Mouse (Mus musculus) intestine, embryonic 16.5 days (tissue): ENCODE measurements around the gene Tbkbp1. TPM values are rescaled to one million over a fixed set of nuclear protein-coding genes. Genes with fewer than 3 reads are reported as not detected.

ENCODE experiments used
- ATAC-seq: fragments of 200-750 bp; cut with Nextera tagmentation; 2 replicates; pipeline ENCODE4 v1.8.0; 2017; ENCODE audit warnings: moderate TSS enrichment, moderate library complexity
- H3K27ac ChIP-seq: fragments of 300-500 bp; sonication (generic); 2 replicates; pipeline ENCODE4 v1.5.1; 2014; ENCODE audit warnings: mild to moderate bottlenecking, low read length
- H3K27me3 ChIP-seq: fragments of 300-500 bp; sonication (generic); replicated peaks from 2 replicates; pipeline ENCODE4 v1.6.1; 2014; ENCODE audit warnings: low read length, control low read depth, mixed read lengths; ENCODE audit not compliant: control insufficient read depth, insufficient read depth
- H3K36me3 ChIP-seq: fragments of 300-500 bp; sonication (generic); 2 replicates; pipeline ENCODE4 v1.6.1; 2014; ENCODE audit warnings: low read length, control low read depth; ENCODE audit not compliant: control insufficient read depth, insufficient read depth
- H3K4me1 ChIP-seq: fragments of 300-500 bp; sonication (generic); 2 replicates; pipeline ENCODE4 v1.6.1; 2014; ENCODE audit warnings: low read length, control low read depth, mixed read lengths; ENCODE audit not compliant: control insufficient read depth, insufficient read depth
- H3K4me2 ChIP-seq: fragments of 300-500 bp; sonication (generic); 2 replicates; pipeline ENCODE4 v1.6.1; 2014; ENCODE audit warnings: low read depth, low read length, control low read depth
- H3K4me3 ChIP-seq: fragments of 300-500 bp; sonication (generic); 2 replicates; pipeline ENCODE4 v1.5.1; 2014; ENCODE audit warnings: mild to moderate bottlenecking, low read length
- H3K9ac ChIP-seq: fragments of 300-500 bp; sonication (generic); 2 replicates; pipeline ENCODE4 v1.6.1; 2014; ENCODE audit warnings: low read depth, low read length
- H3K9me3 ChIP-seq: fragments of 300-500 bp; sonication (generic); 2 replicates; pipeline ENCODE4 v1.6.1; 2016; ENCODE audit warnings: low read length, control low read depth; ENCODE audit not compliant: control insufficient read depth
- WGBS: fragments of 180-500 bp; shearing (Covaris S2); extraction: QIAGEN DNeasy Blood & Tissue Kit; methylation state at CpG from one replicate; pipeline ENCODE4 v1.1.7; 2014; 5-methylcytosine and 5-hydroxymethylcytosine counted together
- polyA plus RNA-seq: library from polyadenylated mRNA; unstranded; fragments of >200 nt; fragmentation: Nextera tagmentation; extraction: Ambion mirVana; gene quantifications from 2 replicates; pipeline ENCODE4 v1.2.1, GENCODE M21; 2015

The Tbkbp1 gene
- polyA plus RNA-seq, 1 experiment from 2014 or later: 2.0 TPM

DNA sequence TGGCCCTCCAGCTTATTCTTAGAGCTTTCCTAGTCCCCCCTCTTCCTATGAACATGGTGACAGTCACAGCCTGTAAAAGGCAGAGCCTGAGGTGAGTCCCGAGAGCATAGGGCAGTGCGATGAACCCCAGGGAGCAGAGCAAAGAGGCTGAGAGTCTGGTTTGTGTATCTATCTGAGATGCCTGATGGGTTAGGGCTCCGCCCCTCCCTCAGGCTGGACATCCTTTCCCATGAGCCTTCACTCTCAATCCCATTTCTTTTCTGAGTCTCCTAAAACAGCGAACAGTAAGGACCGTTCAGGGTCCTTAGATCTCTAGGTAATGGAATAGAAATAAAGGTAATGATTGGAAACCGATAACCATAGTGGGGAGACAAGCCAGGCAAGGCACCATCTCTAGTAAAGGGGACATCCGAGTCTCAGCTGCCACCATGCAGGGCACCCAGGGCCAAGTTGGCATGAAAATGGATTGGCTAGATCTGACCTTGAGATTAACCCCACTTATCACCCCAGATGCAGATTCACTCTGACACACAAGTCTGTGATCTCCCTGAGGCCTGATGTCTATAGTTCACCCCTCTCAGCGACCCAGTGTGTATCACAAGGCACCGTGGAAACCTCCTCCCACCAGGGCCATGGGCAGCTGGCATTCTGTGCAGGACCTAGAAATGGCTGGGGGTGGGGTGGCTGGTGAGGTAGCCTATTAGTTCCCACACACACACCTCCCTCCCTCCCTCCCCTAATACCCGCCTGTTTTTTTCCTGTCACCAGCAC, 26.8 kb downstream of the Tbkbp1 start:
- Histone ChIP-seq H3K4me2 (no peak overlapping the region), H3K9me3 (no peaks in the 10 kb centered on the region), H3K27ac (no peak overlapping the region), H3K9ac (no peak overlapping the region), H3K36me3 (no peaks in the 10 kb centered on the region), H3K4me3 (no peak overlapping the region), H3K4me1 (peaks cover 8% of the 10 kb centered on the region), H3K27me3 (no peaks in the 10 kb centered on the region)
- WGBS: 53% methylated on average over 10 of the region's 10 CpGs
- ATAC-seq: no peak

DNA sequence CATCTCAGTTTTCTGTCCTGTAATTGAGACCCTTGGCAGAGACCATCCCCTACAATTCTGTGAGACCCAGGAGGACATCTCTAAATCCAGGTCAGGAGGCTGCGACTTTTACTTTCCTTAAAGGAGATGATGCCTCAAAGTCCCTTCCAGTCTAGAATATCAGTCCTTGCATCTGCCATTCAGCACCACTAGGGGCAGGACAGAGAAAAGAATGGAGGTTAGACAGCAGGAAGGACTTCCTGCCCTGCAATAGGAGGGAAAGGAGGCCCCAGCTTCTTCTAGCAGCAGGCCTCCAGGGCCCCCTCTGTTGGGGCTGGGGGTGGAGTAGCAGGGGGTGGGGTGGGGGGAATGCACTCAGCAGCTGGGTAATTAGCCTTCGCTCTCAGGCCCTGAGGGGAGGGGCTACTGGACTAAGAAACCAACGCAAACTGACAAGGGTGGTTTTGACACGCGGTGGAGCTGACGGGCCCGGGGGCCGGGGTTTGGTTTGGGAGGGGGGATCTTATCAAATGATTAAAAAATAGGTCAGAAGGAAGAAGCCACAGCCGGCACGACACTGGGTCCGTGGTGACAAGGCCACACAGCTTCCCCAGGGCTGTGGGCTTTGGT, 27.9 kb downstream of the Tbkbp1 start:
- H3K4me2 ChIP-seq: no peak overlapping the region
- no peaks in the 10 kb centered on the region for H3K36me3 ChIP-seq
- no peaks in the 10 kb centered on the region for H3K9me3 ChIP-seq
- H3K27ac ChIP-seq: no peak overlapping the region
- no peak overlapping the region for H3K4me3 ChIP-seq
- H3K9ac ChIP-seq: no peak overlapping the region; the same call in 1 of the 2 replicates
- no peak for ATAC-seq
- H3K4me1 ChIP-seq: peaks cover 8% of the 10 kb centered on the region
- peaks cover 5% of the 10 kb centered on the region; the same call in 1 of the 2 replicates for H3K27me3 ChIP-seq
- 24% methylated on average over 11 of the region's 11 CpGs for WGBS

- H3K4me1 ChIP-seq: peaks cover 7% of the 10 kb centered on the region; the same call in 1 of the 2 replicates
- no peaks in the 10 kb centered on the region for H3K9me3 ChIP-seq
- H3K27me3 ChIP-seq: peaks cover 25% of the 10 kb centered on the region
- no peaks in the 10 kb centered on the region for H3K36me3 ChIP-seq
- H3K9ac ChIP-seq: no peak overlapping the region
- no peak overlapping the region for H3K4me3 ChIP-seq
- 67% methylated on average over 3 of the region's 3 CpGs for WGBS
- no peak overlapping the region for H3K4me2 ChIP-seq
- H3K27ac ChIP-seq: no peak overlapping the region
- no peak for ATAC-seq
Observed at GRCm38 (mm10) chr11:97120641-97121040, 30.7 kb downstream of the Tbkbp1 start.

DNA sequence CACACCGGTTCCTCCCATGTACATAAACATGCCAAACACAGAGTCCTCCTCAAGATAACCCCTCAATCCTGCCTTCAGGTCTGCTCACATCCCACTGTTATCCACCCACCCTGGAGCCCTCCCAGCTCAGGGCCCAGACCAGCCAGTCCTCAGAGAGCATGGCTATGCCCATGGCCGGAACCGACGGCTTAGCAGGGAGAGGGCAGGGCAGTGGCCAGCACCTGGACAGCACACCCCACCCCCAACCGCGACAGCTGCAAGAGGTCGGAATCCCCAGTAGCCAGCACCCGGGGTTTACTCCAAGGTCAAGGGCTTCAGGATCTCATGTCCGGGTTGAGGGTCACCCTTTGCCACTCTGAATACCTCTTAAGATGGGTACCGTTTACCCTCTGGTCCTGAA, 31.1 kb downstream of the Tbkbp1 start:
- H3K27me3 ChIP-seq: peaks cover 29% of the 10 kb centered on the region
- peaks cover 9% of the 10 kb centered on the region; the same call in 1 of the 2 replicates for H3K4me1 ChIP-seq
- H3K4me3 ChIP-seq: no peak overlapping the region
- no peak for ATAC-seq
- WGBS: 48% methylated on average over 10 of the region's 10 CpGs
- H3K9me3 ChIP-seq: no peaks in the 10 kb centered on the region
- H3K27ac ChIP-seq: no peak overlapping the region
- no peaks in the 10 kb centered on the region for H3K36me3 ChIP-seq
- H3K4me2 ChIP-seq: no peak overlapping the region
- H3K9ac ChIP-seq: no peak overlapping the region

DNA sequence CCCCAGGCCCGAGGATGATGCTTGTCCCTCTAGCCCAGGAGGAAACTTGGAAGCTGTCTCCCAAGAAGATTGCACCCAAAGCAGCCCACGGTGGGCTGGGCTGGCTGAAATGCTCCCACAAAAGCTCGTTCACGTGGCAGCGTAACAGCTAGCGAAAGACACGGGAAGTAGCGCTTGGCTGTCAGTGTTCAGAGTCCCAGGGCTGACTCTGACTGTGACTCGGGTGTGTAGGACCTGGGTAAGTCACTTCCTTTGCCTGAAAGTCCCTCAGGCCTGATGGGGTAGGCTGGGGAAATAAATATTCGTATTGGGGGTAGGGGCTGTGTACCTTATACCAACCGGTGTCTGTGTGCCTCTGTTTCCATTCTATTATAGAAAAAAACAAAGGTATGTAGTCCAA, 35.5 kb downstream of the Tbkbp1 start:
- peaks cover 56% of the 10 kb centered on the region for H3K27me3 ChIP-seq
- 5% methylated on average over 11 of the region's 11 CpGs for WGBS
- H3K4me3 ChIP-seq: peak overlapping the region; percentile 46
- H3K9ac ChIP-seq: no peak overlapping the region
- H3K9me3 ChIP-seq: no peaks in the 10 kb centered on the region
- H3K27ac ChIP-seq: no peak overlapping the region
- peak overlapping the region; percentile 69 for H3K4me2 ChIP-seq
- no peaks in the 10 kb centered on the region for H3K36me3 ChIP-seq
- ATAC-seq: no peak
- H3K4me1 ChIP-seq: peaks cover 13% of the 10 kb centered on the region

DNA sequence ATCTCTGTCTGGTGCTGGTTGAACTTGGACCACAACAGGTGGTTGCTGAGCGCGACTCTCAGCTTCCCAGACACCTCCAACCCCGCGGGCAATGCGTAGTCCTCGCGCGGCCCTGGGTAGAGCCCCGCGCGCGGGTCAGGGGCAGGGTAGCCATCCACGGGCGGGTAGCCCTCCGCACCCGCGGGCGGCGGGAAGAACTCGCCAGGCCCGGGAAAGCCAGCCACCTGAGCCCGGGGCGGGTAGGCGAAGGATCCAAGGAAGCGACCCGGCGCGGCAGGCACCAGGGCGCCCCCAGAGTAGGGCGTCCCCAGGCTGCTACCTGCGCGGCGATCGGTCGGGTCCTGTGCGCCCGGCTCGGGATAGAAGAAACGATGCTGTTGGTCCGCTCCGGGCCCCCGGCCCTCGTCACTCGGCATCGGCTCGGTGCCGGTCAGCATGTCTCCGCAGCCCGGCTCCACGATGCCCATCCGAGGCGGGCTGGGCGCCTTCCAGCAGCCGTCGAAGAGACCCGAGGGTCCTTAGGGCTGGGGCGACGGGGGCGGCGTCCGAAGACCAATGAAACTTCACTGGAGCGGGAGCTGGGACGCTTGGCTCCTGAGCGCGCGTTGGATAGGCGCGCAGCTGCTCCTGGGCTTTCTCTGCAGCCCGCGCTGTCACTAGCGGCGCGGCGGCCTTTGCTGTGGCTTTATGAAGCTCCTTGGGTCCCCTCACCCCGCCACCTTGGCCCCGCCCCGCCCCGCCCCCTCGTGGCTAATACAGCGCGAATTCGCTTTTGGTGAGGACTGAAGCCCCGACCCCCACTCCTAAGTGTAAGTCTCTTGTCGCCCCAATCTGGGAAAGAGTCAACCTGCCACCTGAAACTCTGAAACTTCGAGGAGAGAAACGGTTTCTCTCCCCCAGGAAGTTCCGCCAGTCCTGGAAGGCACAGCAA, 36.4 kb downstream of the Tbkbp1 start, which contains the start of gene Tbx21:
Tbx21 (minus strand) TSS at position 661 of the 931 bp plus-strand sequence.
- 0 out of 2 replicates have a peak, but pooled peaks have one; percentile 13 for ATAC-seq
- Histone ChIP-seq H3K9ac (peak within 1 kb of the TSS; percentile 29; the same call in 1 of the 2 replicates), H3K36me3 (no peaks in the 10 kb centered on the region), H3K4me2 (peak within 1 kb of the TSS; percentile 69), H3K27ac (no peak within 1 kb of the TSS), H3K4me3 (peak within 1 kb of the TSS; percentile 46), H3K4me1 (peaks cover 13% of the 10 kb centered on the region), H3K9me3 (no peaks in the 10 kb centered on the region), H3K27me3 (peaks cover 56% of the 10 kb centered on the region)
- WGBS: under 1% methylated on average over 87 of the region's 87 CpGs

DNA sequence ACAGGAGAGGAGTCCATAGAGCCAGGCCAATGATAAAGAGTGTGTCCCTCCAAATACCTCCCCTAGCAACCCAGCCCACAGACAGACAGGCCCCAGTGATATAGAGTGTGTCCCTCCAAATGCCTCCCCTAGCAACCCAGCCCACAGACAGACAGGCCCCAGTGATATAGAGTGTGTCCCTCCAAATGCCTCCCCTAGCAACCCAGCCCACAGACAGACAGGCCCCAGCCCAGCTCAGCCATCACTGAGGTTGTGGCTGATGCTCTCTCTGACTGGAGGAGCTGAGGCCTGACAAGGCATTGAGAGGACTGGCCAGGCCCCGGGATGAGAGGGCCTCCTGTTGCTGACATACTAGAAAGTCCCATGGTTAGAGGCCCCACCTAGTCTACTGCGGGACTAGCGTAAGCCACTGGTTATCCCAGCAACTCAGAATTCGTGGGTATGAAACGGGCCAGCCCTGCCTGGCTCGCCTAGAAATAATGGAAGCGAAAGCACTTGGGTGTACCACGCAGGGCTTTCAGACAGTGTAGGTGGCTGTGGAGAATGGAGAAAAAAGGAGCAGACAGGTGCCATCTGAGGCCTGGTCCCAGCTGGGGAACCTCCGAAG, 38.7 kb downstream of the Tbkbp1 start:
- no peak for ATAC-seq
- Histone ChIP-seq H3K27me3 (peaks cover 48% of the 10 kb centered on the region), H3K9me3 (no peaks in the 10 kb centered on the region)

DNA sequence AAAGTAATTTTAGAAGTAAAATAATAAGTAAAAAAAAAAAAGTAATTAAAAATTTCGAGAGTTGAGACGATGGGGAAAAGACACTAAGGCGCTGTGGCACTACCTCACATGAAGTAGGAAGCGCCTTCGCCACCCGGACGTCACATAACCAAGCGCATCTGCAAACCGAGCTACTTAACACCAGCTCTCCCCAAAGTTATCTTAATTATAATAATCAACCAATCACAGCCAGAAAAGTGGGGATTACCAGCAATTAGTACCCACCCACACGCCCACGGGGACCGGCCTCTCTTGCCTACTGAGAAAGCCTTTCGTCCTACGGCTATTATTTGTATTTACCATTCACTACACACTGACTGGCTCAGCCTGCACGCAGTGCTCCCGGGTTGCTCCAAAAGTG, 42.3 kb downstream of the Tbkbp1 start:
- H3K27ac ChIP-seq: no peak overlapping the region
- H3K9me3 ChIP-seq: no peaks in the 10 kb centered on the region
- 82% methylated on average over 16 of the region's 16 CpGs for WGBS
- H3K36me3 ChIP-seq: no peaks in the 10 kb centered on the region
- H3K27me3 ChIP-seq: peaks cover 16% of the 10 kb centered on the region
- H3K4me3 ChIP-seq: no peak overlapping the region
- ATAC-seq: no peak
- no peak overlapping the region for H3K4me2 ChIP-seq
- H3K9ac ChIP-seq: no peak overlapping the region
- no peaks in the 10 kb centered on the region for H3K4me1 ChIP-seq

More for the DNA sequence above, 38.7 kb downstream of the Tbkbp1 start:
- H3K4me2 ChIP-seq: no peak overlapping the region
- WGBS: 80% methylated on average over 9 of the region's 9 CpGs
- no peak overlapping the region for H3K9ac ChIP-seq
- H3K4me3 ChIP-seq: no peak overlapping the region
- no peaks in the 10 kb centered on the region for H3K36me3 ChIP-seq
- no peak overlapping the region for H3K27ac ChIP-seq
- peaks cover 13% of the 10 kb centered on the region for H3K4me1 ChIP-seq
